Mouse (Mus musculus): ENCODE measurements at regions not wholly inside any gene's neighbourhood (a gene's known extent, or its start where the extent isn't known, plus 50 kb on each side); places are given as distances from the start of the nearest gene placed in this dataset.

DNA sequence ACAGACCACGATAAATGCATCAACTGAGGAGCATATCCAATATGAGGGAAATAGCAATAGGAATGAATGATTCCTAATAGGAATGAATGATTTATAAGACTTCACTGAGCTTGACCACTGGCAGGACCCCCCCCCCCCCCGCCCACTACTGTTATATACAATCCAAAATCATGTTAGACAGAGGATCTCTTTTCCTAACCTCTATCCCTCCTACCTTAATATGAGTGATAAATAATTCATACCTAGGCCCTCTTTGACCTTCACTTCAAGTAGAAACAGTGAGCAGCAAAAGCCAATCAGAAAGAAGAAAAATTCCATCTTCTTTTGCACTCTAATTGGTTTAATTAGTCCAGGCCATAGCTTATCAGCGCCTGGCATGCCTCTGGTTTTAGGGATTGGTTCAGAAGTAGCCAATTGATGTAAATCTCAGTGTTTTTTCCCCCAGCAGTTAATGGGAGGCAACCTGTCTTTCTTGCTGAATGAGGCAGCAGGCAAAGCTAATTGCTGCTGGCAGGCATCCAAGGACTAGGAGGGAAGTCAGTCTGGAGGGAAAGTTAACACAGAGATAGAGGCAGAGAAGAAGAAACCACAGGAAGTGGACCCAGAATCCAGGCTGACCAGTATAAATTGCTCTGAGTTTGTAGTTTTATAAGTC is 136.7 kb upstream of the Cxxc4 start:
- ATAC-seq, result no peak
- no peak overlapping the region for H3K4me2 ChIP-seq
- no peaks in the 10 kb centered on the region for H3K9me3 ChIP-seq (replicated peaks)
- H3K36me3 ChIP-seq, result no peaks in the 10 kb centered on the region
- no peak overlapping the region for H3K27ac ChIP-seq
- H3K4me1 ChIP-seq, result no peaks in the 10 kb centered on the region
- no peak overlapping the region for H3K4me3 ChIP-seq
- H3K9ac ChIP-seq, result no peak overlapping the region
- no peaks in the 10 kb centered on the region for H3K27me3 ChIP-seq (replicated peaks)
- 57% methylated on average over 3 of the region's 3 CpGs for WGBS (ENCODE audit: insufficient replicate concordance)

DNA sequence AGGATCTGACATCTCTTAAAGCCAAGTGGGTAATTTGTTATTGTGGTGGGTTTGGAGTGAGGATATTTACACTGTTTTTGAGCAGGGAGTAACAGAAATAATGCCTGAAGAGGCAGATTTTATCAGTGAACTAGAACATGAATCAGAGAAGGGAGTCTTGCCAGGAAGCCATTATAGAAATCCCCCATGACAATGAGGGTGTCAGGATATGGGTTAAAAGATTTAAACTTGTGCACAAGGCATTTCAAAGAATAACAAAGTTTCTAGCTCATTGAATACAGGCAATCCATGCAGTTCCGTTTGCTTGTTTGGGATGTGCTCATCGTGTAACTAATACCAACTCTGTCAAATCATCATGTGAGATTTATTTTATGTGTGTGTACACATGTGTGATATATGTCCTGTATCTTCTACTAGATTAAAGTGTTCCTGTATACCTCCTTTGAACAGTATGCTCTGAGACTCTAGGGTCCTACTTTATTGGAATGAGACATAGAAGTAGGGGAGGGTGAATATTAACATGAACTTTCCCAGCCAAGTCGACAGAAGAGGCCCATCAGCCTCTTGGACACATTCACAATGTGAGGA is 134.0 kb upstream of the Cxxc4 start:
- Histone ChIP-seq H3K27ac (no peak overlapping the region), H3K9me3 (replicated peaks) (no peaks in the 10 kb centered on the region), H3K36me3 (no peaks in the 10 kb centered on the region), H3K4me1 (no peaks in the 10 kb centered on the region), H3K9ac (no peak overlapping the region), H3K27me3 (replicated peaks) (no peaks in the 10 kb centered on the region), H3K4me3 (no peak overlapping the region), H3K4me2 (no peak overlapping the region)
- ATAC-seq, result no peak
- WGBS (ENCODE audit: insufficient replicate concordance), result 51% methylated on average over 3 of the region's 3 CpGs

DNA sequence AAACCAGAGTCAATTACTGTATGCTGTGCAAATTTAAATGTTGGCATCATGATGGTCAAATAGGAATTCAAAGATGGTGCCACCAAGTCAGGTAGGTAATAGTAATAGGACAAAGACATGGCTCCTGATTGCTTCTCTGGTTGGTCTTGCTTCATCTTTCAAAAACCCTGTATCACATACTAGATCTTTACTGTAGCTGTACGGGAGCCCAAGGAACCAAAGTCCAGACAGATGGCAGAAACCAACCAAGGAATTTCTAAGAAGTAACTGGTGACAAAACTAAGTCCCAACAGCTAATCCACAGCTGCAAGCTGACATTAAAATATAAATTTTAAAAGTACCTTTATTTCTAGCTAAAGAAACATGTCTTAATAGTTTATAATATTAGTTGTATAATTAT is 131.7 kb upstream of the Cxxc4 start:
- no peak for ATAC-seq
- no peaks in the 10 kb centered on the region for H3K9me3 ChIP-seq (replicated peaks)
- H3K4me3 ChIP-seq, result no peak overlapping the region
- H3K9ac ChIP-seq, result no peak overlapping the region
- no peaks in the 10 kb centered on the region for H3K36me3 ChIP-seq
- H3K27ac ChIP-seq, result no peak overlapping the region
- 69% methylated on average over 1 of the region's 1 CpGs for WGBS (ENCODE audit: insufficient replicate concordance)
- H3K4me2 ChIP-seq, result no peak overlapping the region
- no peaks in the 10 kb centered on the region for H3K4me1 ChIP-seq
- no peaks in the 10 kb centered on the region for H3K27me3 ChIP-seq (replicated peaks)

- no peak for ATAC-seq
Measured at GRCm38 (mm10) chr3:134105112-134105511, 131.2 kb upstream of the Cxxc4 start.

GRCm38 (mm10) chr3:134105567-134105966 is 130.7 kb upstream of the Cxxc4 start:
- 48% methylated on average over 3 of the region's 3 CpGs for WGBS (ENCODE audit: insufficient replicate concordance)
- Histone ChIP-seq H3K36me3 (no peaks in the 10 kb centered on the region), H3K4me3 (no peak overlapping the region), H3K9me3 (replicated peaks) (no peaks in the 10 kb centered on the region), H3K27ac (no peak overlapping the region), H3K4me2 (no peak overlapping the region), H3K27me3 (replicated peaks) (no peaks in the 10 kb centered on the region), H3K4me1 (no peaks in the 10 kb centered on the region), H3K9ac (no peak overlapping the region)
- ATAC-seq, result no peak

More at GRCm38 (mm10) chr3:134105112-134105511, 131.2 kb upstream of the Cxxc4 start:
- H3K27me3 ChIP-seq (replicated peaks), result no peaks in the 10 kb centered on the region
- no peaks in the 10 kb centered on the region for H3K4me1 ChIP-seq
- H3K4me3 ChIP-seq, result no peak overlapping the region
- 70% methylated on average over 2 of the region's 2 CpGs for WGBS (ENCODE audit: insufficient replicate concordance)
- H3K9me3 ChIP-seq (replicated peaks), result no peaks in the 10 kb centered on the region
- no peaks in the 10 kb centered on the region for H3K36me3 ChIP-seq
- H3K4me2 ChIP-seq, result no peak overlapping the region
- no peak overlapping the region for H3K27ac ChIP-seq
- H3K9ac ChIP-seq, result no peak overlapping the region

GRCm38 (mm10) chr3:134114501-134114900 is 121.8 kb upstream of the Cxxc4 start:
- Histone ChIP-seq H3K27ac (no peak overlapping the region), H3K9ac (no peak overlapping the region), H3K27me3 (replicated peaks) (no peaks in the 10 kb centered on the region), H3K36me3 (no peaks in the 10 kb centered on the region), H3K4me2 (no peak overlapping the region), H3K4me1 (no peaks in the 10 kb centered on the region), H3K9me3 (replicated peaks) (no peaks in the 10 kb centered on the region), H3K4me3 (no peak overlapping the region)
- no peak for ATAC-seq
- 38% methylated on average over 1 of the region's 1 CpGs for WGBS (ENCODE audit: insufficient replicate concordance)

DNA sequence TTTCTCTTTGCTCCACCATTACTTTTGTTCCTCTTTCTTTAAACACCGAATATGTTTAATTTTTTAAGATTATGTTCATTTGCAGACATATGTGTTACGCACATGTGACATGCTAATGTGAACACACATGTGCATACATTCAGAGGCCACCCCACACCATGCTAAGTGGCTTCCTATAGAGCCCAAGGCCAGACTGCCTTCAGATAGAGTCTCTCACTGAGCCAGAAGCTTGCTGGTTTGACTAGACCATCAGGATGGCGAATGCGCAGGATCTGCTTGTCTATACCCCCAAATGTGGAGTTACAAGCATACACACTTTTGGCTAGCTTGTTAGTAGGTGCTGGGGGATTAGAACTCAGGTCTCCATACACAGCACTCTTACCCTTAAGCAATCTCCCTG is 121.3 kb upstream of the Cxxc4 start:
- H3K36me3 ChIP-seq, result no peaks in the 10 kb centered on the region
- no peaks in the 10 kb centered on the region for H3K9me3 ChIP-seq (replicated peaks)
- ATAC-seq, result no peak
- H3K4me2 ChIP-seq, result no peak overlapping the region
- H3K4me1 ChIP-seq, result no peaks in the 10 kb centered on the region
- no peak overlapping the region for H3K9ac ChIP-seq
- H3K4me3 ChIP-seq, result no peak overlapping the region
- WGBS (ENCODE audit: insufficient replicate concordance), result 77% methylated on average over 4 of the region's 4 CpGs
- no peak overlapping the region for H3K27ac ChIP-seq
- H3K27me3 ChIP-seq (replicated peaks), result no peaks in the 10 kb centered on the region

GRCm38 (mm10) chr3:134118898-134119297 is 117.4 kb upstream of the Cxxc4 start:
- H3K27me3 ChIP-seq (replicated peaks), result no peaks in the 10 kb centered on the region
- H3K36me3 ChIP-seq, result no peaks in the 10 kb centered on the region
- H3K4me3 ChIP-seq, result no peak overlapping the region
- no peak overlapping the region for H3K4me2 ChIP-seq
- no peaks in the 10 kb centered on the region for H3K4me1 ChIP-seq
- H3K27ac ChIP-seq, result no peak overlapping the region
- WGBS (ENCODE audit: insufficient replicate concordance), result 70% methylated on average over 4 of the region's 4 CpGs
- H3K9ac ChIP-seq, result no peak overlapping the region
- ATAC-seq, result no peak
- H3K9me3 ChIP-seq (replicated peaks), result no peaks in the 10 kb centered on the region

DNA sequence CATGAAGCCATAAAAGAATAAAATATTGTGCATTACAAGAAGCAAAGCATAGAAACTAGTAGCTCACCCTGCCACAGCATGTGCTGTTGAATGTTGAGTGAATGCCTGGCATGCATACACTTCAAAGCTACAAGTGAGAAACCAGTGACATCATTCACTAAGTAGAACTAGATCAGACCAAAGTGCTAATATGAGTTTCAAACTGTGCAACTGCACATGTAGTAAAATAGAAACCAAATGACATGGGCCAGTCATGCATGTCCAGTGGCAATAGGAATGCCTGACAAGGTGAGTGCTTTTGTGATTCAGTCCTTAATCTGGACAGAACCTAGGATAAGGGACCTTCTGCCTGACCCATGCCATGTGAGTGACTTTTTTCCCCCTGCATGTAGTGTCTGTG is 111.3 kb upstream of the Cxxc4 start:
- Histone ChIP-seq H3K4me2 (no peak overlapping the region), H3K9ac (no peak overlapping the region), H3K27me3 (replicated peaks) (no peaks in the 10 kb centered on the region), H3K36me3 (no peaks in the 10 kb centered on the region), H3K9me3 (replicated peaks) (no peaks in the 10 kb centered on the region), H3K4me3 (no peak overlapping the region), H3K4me1 (no peaks in the 10 kb centered on the region), H3K27ac (no peak overlapping the region)
- ATAC-seq, result no peak

DNA sequence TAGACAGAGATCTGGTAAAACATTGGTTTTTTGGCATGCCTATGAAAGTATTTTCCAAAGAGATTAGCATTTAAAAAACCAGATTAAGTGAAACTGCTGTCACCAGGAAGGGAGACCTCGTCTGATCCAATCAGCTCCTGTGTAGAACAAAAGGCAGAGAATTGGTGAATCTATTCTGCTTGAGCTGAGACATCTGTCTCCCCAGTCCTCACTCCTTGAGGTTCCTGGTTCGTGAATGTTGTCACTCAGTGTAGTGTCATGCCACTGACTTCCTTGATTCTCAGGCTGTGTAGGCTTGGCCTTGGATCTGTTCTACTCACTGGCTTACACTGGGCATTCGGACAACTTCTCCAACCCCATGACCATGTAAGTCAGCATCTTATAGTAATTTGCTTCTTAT is 105.9 kb upstream of the Cxxc4 start:
- Histone ChIP-seq H3K9me3 (replicated peaks) (no peaks in the 10 kb centered on the region), H3K27me3 (replicated peaks) (no peaks in the 10 kb centered on the region), H3K9ac (no peak overlapping the region), H3K4me1 (no peaks in the 10 kb centered on the region), H3K27ac (no peak overlapping the region), H3K36me3 (no peaks in the 10 kb centered on the region), H3K4me2 (no peak overlapping the region), H3K4me3 (no peak overlapping the region)
- no peak for ATAC-seq
- 46% methylated on average over 3 of the region's 3 CpGs for WGBS (ENCODE audit: insufficient replicate concordance)

GRCm38 (mm10) chr3:134145251-134145650 is 91.0 kb upstream of the Cxxc4 start:
- Histone ChIP-seq H3K9me3 (replicated peaks) (no peaks in the 10 kb centered on the region), H3K4me1 (peaks cover 4% of the 10 kb centered on the region; the same call in 1 of the 2 replicates), H3K36me3 (no peaks in the 10 kb centered on the region), H3K27me3 (replicated peaks) (no peaks in the 10 kb centered on the region), H3K4me3 (no peak overlapping the region), H3K9ac (no peak overlapping the region), H3K4me2 (no peak overlapping the region), H3K27ac (no peak overlapping the region)
- WGBS (ENCODE audit: insufficient replicate concordance), result 38% methylated on average over 7 of the region's 7 CpGs
- no peak for ATAC-seq

GRCm38 (mm10) chr3:134145935-134146334 is 90.3 kb upstream of the Cxxc4 start:
- H3K36me3 ChIP-seq, result no peaks in the 10 kb centered on the region
- H3K9ac ChIP-seq, result no peak overlapping the region
- H3K27me3 ChIP-seq (replicated peaks), result no peaks in the 10 kb centered on the region
- no peak for ATAC-seq
- no peak overlapping the region for H3K4me2 ChIP-seq
- H3K4me3 ChIP-seq, result no peak overlapping the region
- H3K27ac ChIP-seq, result no peak overlapping the region
- peaks cover 4% of the 10 kb centered on the region; the same call in 1 of the 2 replicates for H3K4me1 ChIP-seq
- WGBS (ENCODE audit: insufficient replicate concordance), result 79% methylated on average over 3 of the region's 3 CpGs
- no peaks in the 10 kb centered on the region for H3K9me3 ChIP-seq (replicated peaks)
